Mouse (Mus musculus) lung, embryonic 16.5 days (tissue): ENCODE results near the gene Sfxn3. TPM values are rescaled to one million over a fixed set of nuclear protein-coding genes. Genes with fewer than 3 reads are reported as not detected.

Experiments
- ATAC-seq: fragments of 200-750 bp; cut with Nextera tagmentation; 2 replicates; pipeline ENCODE4 v1.8.0; 2017; ENCODE audit warnings: low read depth, mild to moderate bottlenecking, moderate library complexity
- H3K27ac ChIP-seq: fragments of 300-500 bp; sonication (generic); 2 replicates; pipeline ENCODE4 v1.5.1; 2014; ENCODE audit warnings: mild to moderate bottlenecking, control low read depth, low read length
- H3K27me3 ChIP-seq: fragments of 300-500 bp; sonication (generic); 2 replicates; pipeline ENCODE4 v1.6.1; 2014; ENCODE audit warnings: low read depth, low read length, mixed read lengths; ENCODE audit not compliant: control insufficient read depth, insufficient read depth
- H3K36me3 ChIP-seq: fragments of 300-500 bp; sonication (generic); 2 replicates; pipeline ENCODE4 v1.6.1; 2014; ENCODE audit warnings: low read length; ENCODE audit not compliant: control insufficient read depth, insufficient read depth
- H3K4me1 ChIP-seq: fragments of 300-500 bp; sonication (generic); replicated peaks from 2 replicates; pipeline ENCODE4 v1.6.1; 2014; ENCODE audit warnings: low read length, mixed read lengths; ENCODE audit not compliant: control insufficient read depth, insufficient read depth
- H3K4me2 ChIP-seq: fragments of 300-500 bp; sonication (generic); 2 replicates; pipeline ENCODE4 v1.6.1; 2014; ENCODE audit warnings: low read depth, low read length, control low read depth
- H3K4me3 ChIP-seq: fragments of 300-500 bp; sonication (generic); 2 replicates; pipeline ENCODE4 v1.5.1; 2014; ENCODE audit warnings: mild to moderate bottlenecking, low read length, control low read depth
- H3K9ac ChIP-seq: fragments of 300-500 bp; sonication (generic); 2 replicates; pipeline ENCODE4 v1.6.1; 2014; ENCODE audit warnings: low read length, control low read depth
- H3K9me3 ChIP-seq: fragments of 300-500 bp; sonication (generic); 2 replicates; pipeline ENCODE4 v1.6.1; 2016; ENCODE audit warnings: low read length; ENCODE audit not compliant: control insufficient read depth
- WGBS: fragments of 180-500 bp; shearing (Covaris S2); extraction: QIAGEN DNeasy Blood & Tissue Kit; methylation state at CpG from one replicate; pipeline ENCODE4 v1.1.7; 2014; 5-methylcytosine and 5-hydroxymethylcytosine counted together
- polyA plus RNA-seq: library from polyadenylated mRNA; unstranded; fragments of >200 nt; fragmentation: Nextera tagmentation; extraction: Ambion mirVana; gene quantifications from 2 replicates; pipeline ENCODE4 v1.2.1, GENCODE M21; 2015

Gene Sfxn3
- polyA plus RNA-seq, 1 experiment from 2014 or later = 26.0 TPM

DNA sequence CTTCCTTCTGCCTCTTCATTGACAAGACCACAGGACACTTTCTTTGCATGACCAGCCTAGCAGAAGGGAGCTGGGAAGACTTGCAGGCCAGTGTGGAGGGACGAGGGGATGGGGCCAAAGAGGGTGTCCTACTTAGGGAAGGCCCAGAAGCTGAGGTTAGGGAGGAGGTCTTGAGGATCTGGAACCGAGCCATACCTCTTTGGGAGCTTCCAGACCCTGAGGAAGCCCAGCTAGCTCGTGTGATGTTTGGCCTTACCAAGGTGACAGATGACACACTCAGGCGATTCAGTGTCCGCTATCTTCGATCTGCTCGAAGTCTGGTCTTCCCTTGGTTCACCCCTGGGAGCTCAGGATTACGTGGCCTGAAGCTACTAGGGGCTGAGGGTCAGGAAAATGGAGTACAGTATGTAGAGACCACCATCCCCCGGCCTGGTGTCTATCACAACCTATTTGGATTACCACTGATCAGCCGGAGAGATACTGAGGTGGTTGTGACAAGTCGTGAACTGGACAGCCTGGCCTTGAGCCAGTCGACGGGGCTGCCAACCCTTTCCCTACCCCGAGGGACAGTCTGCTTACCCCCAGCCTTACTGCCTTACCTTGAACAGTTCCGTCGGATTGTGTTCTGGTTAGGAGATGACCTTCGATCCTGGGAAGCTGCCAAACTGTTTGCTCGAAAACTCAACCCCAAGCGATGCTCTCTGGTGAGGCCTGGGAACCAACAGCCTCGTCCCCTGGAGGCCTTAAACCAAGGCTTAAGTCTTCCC lies 39.7 kb upstream of the Sfxn3 start:
- Histone ChIP-seq H3K4me2 (peak overlapping the region; percentile 94), H3K27ac (peak overlapping the region; percentile 78; the same call in 1 of the 2 replicates), H3K27me3 (no peaks in the 10 kb centered on the region), H3K9ac (peak overlapping the region; percentile 89), H3K4me3 (peak overlapping the region; percentile 98), H3K4me1 (peaks cover 19% of the 10 kb centered on the region), H3K9me3 (no peaks in the 10 kb centered on the region), H3K36me3 (peaks cover 28% of the 10 kb centered on the region)
- ATAC-seq = no peak
- WGBS = 67% methylated on average over 20 of the region's 20 CpGs

DNA sequence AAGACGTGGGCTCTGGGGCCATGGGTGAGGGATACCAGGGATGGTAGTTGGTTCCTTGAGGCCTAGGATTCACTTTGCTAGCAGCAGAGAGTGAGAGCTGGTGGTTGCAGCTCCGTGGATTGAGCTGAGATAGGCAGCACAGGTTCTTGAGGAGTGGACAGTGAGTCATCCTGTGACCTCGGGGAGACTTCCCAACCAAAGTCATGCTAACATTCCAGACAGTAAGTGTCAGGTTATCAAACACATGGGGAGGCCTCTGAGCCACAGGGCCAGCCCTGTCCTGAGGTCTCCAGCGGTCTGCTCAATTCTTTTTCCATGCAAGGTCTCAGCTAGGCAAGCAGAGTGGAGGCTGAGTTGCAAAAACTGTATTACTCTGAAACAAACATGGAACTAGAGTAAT lies 36.7 kb upstream of the Sfxn3 start:
- Histone ChIP-seq H3K4me1 (peaks cover 31% of the 10 kb centered on the region), H3K4me2 (no peak overlapping the region), H3K27ac (no peak overlapping the region), H3K27me3 (no peaks in the 10 kb centered on the region), H3K4me3 (no peak overlapping the region), H3K9ac (no peak overlapping the region), H3K36me3 (peaks cover 19% of the 10 kb centered on the region), H3K9me3 (no peaks in the 10 kb centered on the region)
- WGBS = 84% methylated on average over 4 of the region's 4 CpGs
- ATAC-seq = no peak

DNA sequence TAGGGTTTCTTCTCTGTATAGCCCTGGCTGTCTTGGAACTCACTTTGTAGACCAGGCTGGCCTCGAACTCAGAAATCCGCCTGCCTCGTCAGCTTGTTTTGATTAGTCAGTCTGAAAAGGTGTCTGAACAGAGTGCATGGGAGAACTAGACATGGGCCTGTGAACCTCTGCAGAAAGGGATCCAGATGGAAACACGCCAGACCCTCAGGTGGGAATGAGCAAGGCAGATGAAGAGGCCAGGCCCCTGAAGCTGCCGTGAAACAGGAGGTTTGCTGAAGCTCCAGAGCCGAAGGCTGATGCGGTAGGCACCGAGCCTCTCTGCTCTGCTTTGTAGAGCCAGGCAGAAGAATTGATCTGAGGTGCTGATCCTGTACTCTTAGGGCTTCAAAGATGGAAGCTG lies 35.1 kb upstream of the Sfxn3 start:
- no peak overlapping the region for H3K4me2 ChIP-seq
- ATAC-seq = no peak
- H3K27ac ChIP-seq = no peak overlapping the region
- no peak overlapping the region for H3K9ac ChIP-seq
- H3K4me1 ChIP-seq = peaks cover 33% of the 10 kb centered on the region
- H3K4me3 ChIP-seq = no peak overlapping the region
- H3K9me3 ChIP-seq = no peaks in the 10 kb centered on the region
- H3K36me3 ChIP-seq = peaks cover 19% of the 10 kb centered on the region
- no peaks in the 10 kb centered on the region for H3K27me3 ChIP-seq
- 84% methylated on average over 8 of the region's 8 CpGs for WGBS

DNA sequence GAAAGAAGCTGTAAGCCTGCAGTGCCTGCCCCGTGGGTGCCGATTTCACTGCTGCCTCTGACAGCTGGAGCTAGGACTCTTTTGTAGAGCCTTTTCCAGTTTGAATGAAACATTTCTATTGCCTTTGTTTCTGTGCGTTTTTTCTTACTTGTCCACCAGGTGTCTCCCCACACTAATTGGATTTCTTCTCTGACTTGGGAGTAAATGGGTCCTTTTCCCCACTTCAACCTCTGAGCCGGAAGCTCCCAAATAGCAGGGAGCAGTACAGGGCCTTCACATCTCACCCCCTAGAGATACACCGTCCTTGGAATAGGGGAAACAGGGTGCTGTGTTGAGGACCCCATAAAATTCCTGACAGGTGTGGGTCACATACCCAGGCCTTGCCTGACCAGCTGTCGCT lies 34.7 kb upstream of the Sfxn3 start:
- ATAC-seq = no peak
- H3K9ac ChIP-seq = no peak overlapping the region
- H3K27me3 ChIP-seq = no peaks in the 10 kb centered on the region
- no peaks in the 10 kb centered on the region for H3K9me3 ChIP-seq
- no peak overlapping the region for H3K4me3 ChIP-seq
- H3K4me2 ChIP-seq = no peak overlapping the region
- 29% methylated on average over 6 of the region's 6 CpGs for WGBS
- H3K27ac ChIP-seq = peak overlapping the region; percentile 29; the same call in 1 of the 2 replicates
- peaks cover 31% of the 10 kb centered on the region for H3K4me1 ChIP-seq
- H3K36me3 ChIP-seq = peaks cover 19% of the 10 kb centered on the region

DNA sequence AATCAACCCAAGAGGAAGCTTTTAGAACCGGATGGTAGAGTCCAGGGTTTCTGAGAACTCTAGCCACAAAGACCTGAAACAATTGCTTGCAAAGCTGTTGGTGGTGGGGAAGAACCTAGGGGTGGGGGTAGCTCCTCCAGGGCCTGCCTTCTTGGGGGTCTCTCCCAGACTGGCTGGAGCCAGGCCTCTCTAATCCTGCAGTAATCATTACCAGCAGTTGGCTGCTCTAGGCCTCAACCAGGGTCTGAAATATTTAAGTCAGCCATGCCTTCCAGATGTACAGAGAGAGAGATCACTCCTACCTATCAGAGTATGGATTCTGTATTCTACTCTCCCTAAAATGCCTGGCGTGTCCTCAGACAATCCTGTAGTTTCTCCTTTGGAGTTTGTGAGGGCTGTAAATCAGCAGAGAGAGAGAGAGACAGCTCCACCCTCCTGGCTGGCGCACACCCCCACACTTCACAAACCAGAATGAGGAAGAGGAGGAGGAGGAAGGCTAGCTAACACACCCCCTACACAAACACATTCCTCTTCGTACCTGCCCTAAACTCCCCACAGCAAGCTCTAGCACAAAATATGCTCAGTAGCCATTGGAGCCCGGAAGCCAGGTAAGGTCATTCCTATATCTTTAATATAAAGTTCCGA lies 33.6 kb upstream of the Sfxn3 start:
- Histone ChIP-seq H3K4me1 (peaks cover 25% of the 10 kb centered on the region), H3K27ac (peak overlapping the region; percentile 100), H3K27me3 (no peaks in the 10 kb centered on the region), H3K4me3 (no peak overlapping the region), H3K9me3 (no peaks in the 10 kb centered on the region), H3K36me3 (peaks cover 19% of the 10 kb centered on the region), H3K4me2 (no peak overlapping the region), H3K9ac (peak overlapping the region; percentile 11; the same call in 1 of the 2 replicates)
- 57% methylated on average over 6 of the region's 6 CpGs for WGBS
- no peak for ATAC-seq

DNA sequence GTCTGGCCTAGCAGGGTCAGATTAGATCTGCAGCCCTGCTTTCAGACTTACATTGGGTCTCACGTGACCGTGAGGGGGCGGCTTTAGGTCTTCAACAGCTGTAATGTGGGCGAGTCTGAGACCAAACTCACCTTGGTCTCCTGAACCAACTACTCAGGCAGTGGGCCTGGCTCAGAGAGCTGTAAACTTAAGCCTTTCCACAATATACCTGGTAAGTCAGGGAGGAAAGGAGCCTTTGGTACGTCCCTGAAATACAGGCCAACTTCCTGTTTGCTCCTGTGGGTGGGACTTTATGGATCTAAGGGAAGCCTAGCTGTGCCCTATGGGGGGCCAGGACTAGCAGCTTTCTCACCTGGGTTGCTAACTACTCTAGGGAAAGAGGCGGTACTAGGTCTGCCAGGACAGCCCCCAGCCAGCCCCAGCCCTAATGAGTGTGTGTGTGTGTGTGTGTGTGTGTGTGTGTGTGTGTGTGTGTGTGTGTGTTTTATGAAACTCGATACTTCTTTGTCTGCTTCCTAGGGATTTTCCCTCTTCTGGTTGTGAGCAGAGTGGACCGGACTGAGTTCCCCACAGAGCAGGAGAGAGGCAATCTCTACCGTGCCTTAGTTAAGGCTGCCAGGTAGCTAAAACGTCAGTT lies 32.9 kb upstream of the Sfxn3 start, which contains the start of gene Lzts2:
TSS of gene Lzts2 (plus strand) at position 80 of the 637 bp plus-strand sequence.
- Histone ChIP-seq H3K4me1 (peaks cover 32% of the 10 kb centered on the region), H3K36me3 (peaks cover 19% of the 10 kb centered on the region), H3K9ac (peak within 1 kb of the TSS; percentile 90), H3K4me3 (peak within 1 kb of the TSS; percentile 69), H3K27ac (peak within 1 kb of the TSS; percentile 100), H3K9me3 (no peaks in the 10 kb centered on the region), H3K4me2 (peak within 1 kb of the TSS; percentile 97), H3K27me3 (no peaks in the 10 kb centered on the region)
- WGBS = 8% methylated on average over 10 of the region's 10 CpGs
- ATAC-seq = no peak

DNA sequence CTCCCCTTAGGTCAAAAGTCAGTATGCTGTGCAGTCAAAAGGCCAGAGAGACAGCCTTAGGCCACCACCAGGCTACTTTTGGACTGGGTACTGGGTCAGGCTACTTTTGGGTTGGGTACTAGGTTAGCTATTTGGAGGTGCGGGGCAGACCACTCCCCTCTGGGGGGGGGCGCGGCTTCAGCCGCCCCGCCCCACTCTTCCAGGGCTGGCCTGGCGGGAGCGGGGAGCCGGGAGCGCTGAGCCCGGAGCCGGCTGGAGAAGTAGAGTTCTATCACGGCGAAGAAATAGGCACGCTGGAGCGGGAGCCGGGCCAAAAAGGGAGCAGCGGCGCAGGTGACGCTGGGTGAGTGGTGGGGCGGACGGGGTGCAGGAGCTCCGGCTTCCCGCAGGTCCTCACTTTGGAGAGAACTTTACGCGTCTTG lies 32.3 kb upstream of the Sfxn3 start:
- ATAC-seq = peak; percentile 6
- peak overlapping the region; percentile 69 for H3K4me3 ChIP-seq
- H3K9me3 ChIP-seq = no peaks in the 10 kb centered on the region
- H3K4me2 ChIP-seq = peak overlapping the region; percentile 97
- H3K9ac ChIP-seq = peak overlapping the region; percentile 90
- no peaks in the 10 kb centered on the region for H3K27me3 ChIP-seq
- H3K36me3 ChIP-seq = peaks cover 18% of the 10 kb centered on the region
- WGBS = under 1% methylated on average over 25 of the region's 25 CpGs
- peaks cover 38% of the 10 kb centered on the region for H3K4me1 ChIP-seq
- peak overlapping the region; percentile 100 for H3K27ac ChIP-seq

DNA sequence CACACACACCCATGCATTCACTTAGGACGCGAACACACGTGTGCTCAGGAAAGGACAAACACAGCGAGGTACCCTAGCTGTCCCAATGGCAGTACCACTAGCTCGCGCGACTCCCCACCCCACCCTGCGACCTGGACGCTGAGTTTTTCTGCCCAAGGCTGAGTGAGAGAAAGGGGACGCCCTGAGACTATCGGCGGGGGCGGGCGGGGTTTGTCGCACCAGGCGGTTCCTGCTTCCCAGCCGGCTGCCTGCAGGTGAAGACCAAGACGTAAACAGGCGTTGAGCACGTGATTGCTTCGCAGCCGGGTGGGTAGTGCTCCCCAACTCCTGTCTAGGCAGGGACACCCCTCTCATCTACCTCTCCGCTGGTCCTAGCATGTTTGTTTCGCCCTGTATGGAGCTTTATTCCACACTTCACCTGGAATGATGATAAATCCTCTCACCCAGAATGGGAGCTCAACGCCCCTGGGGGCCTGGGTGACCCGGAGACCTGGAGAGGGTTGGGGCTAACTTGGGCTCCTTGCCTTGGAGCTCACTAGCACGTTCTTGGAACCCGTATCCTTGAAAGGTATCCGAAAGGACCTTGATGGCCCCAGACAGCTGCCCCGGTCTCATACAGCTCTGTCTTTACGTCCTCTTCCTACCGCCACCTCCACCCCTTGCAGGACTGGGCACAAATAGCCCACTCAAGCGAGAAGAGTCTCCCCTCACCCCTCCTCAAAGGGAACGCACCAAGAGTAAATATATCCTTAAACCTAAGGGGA lies 31.6 kb upstream of the Sfxn3 start:
- H3K4me2 ChIP-seq = peak overlapping the region; percentile 97
- H3K4me1 ChIP-seq = peaks cover 45% of the 10 kb centered on the region
- peak overlapping the region; percentile 69 for H3K4me3 ChIP-seq
- ATAC-seq = no peak
- H3K27ac ChIP-seq = peak overlapping the region; percentile 100
- no peaks in the 10 kb centered on the region for H3K27me3 ChIP-seq
- peaks cover 11% of the 10 kb centered on the region for H3K36me3 ChIP-seq
- no peaks in the 10 kb centered on the region for H3K9me3 ChIP-seq
- under 1% methylated on average over 34 of the region's 34 CpGs for WGBS
- H3K9ac ChIP-seq = peak overlapping the region; percentile 90
